Mouse (Mus musculus) neutrophil, adult 65 days (primary cell): ENCODE data around the gene Btf3l4. TPM values are rescaled to one million over a fixed set of nuclear protein-coding genes. Genes with fewer than 3 reads are reported as not detected.

Experiments used
- total RNA-seq: library from RNA; stranded (reverse); gene quantifications from 2 replicates; pipeline ENCODE4 v1.2.4, GENCODE M21; 2023

The Btf3l4 gene
- total RNA-seq = 32.1 and 37.2 TPM in 2 replicates

GRCm38 (mm10) chr4:108832916-108833827 lies at the start of gene Btf3l4:
Btf3l4 (minus strand) TSS chr4:108833614.

GRCm38 (mm10) chr4:108878963-108879822 lies 45.8 kb upstream of the Btf3l4 start, which contains the start of gene Rab3b:
Rab3b (plus strand) TSS chr4:108879063.

GRCm38 (mm10) chr4:108848505-108848848 lies 15.1 kb upstream of the Btf3l4 start, which contains the start of gene A730015C16Rik:
A730015C16Rik (minus strand) TSS chr4:108848619.

GRCm38 (mm10) chr4:108847715-108848504 lies 14.5 kb upstream of the Btf3l4 start, which contains the start of gene Kti12:
Kti12 (plus strand) TSS chr4:108847785.

GRCm38 (mm10) chr4:108834115-108834970 lies 929 bp upstream of the Btf3l4 start, which contains the start of gene Txndc12:
Txndc12 (plus strand) TSS chr4:108834601.

GRCm38 (mm10) chr4:108780057-108780863 lies 53.2 kb downstream of the Btf3l4 start, which contains the start of gene Zfyve9:
Zfyve9 (minus strand) TSS chr4:108780798.

Other genes with a start within 250 kb of the Btf3l4 start
- 36.4 and 51.5 TPM in 2 replicates for gene Cc2d1b, start 213.7 kb downstream of the Btf3l4 start, total RNA-seq
- gene 3110021N24Rik, start 114.0 kb downstream of the Btf3l4 start, total RNA-seq = not detected in 2 replicates
- 4.1 and 5.8 TPM in 2 replicates for gene Zfyve9, start 52.8 kb downstream of the Btf3l4 start, total RNA-seq
- 22.7 and 25.5 TPM in 2 replicates for gene Txndc12, start 987 bp upstream of the Btf3l4 start, total RNA-seq
- gene Kti12, start 14.2 kb upstream of the Btf3l4 start, total RNA-seq = 10.0 and 11.2 TPM in 2 replicates
- not detected in 2 replicates for gene A730015C16Rik, start 15.0 kb upstream of the Btf3l4 start, total RNA-seq
- gene Rab3b, start 45.4 kb upstream of the Btf3l4 start, total RNA-seq = not detected in 2 replicates
- gene Nrd1, start 167.0 kb upstream of the Btf3l4 start, total RNA-seq = 146 and 209 TPM in 2 replicates